In genomic region chr11:35833270-35833669, GRCm38 (mm10) we compare ENCODE assay signal across 9 mouse cellular contexts. TPM values are rescaled to one million over a fixed set of nuclear protein-coding genes. Genes with fewer than 3 reads are reported as not detected.
DNase-seq lines count a peak whose midpoint lies in the region; ATAC-seq lines count a peak whose summit lies in the region.
"Had no signal": no experiment of that assay in that cellular context is flagged by ENCODE, and none has a peak within 500 bp of the region (broad histone marks: within the 10 kb centered on the region; RNA-seq: fewer than 3 reads in every experiment).

No protein-coding gene starts in this region.

- H3K9ac ChIP-seq in lung, embryonic 16.5 days (ENCODE audit: low read length) = peak overlapping the region; percentile 94
- H3K9ac ChIP-seq in forebrain, embryonic 11.5 days (ENCODE audit: low read length) = peak overlapping the region; percentile 82; the same call in 1 of the 2 replicates
- H3K9ac ChIP-seq in limb, embryonic 13.5 days = peak overlapping the region; percentile 91
- H3K9ac ChIP-seq in stomach, embryonic 14.5 days (replicated peaks; ENCODE audit: low read depth, low read length) = no peak overlapping the region

- H3K4me1 ChIP-seq in lung, embryonic 16.5 days (replicated peaks; ENCODE audit: control insufficient read depth, insufficient read depth, low read length) = peaks cover 8% of the 10 kb centered on the region
- peaks cover 6% of the 10 kb centered on the region; the same call in 1 of the 2 replicates for H3K4me1 ChIP-seq in forebrain, embryonic 11.5 days (replicated peaks; ENCODE audit: control insufficient read depth, insufficient read depth, low read length)
- peaks cover 11% of the 10 kb centered on the region for H3K4me1 ChIP-seq in limb, embryonic 13.5 days
- peaks cover 6% of the 10 kb centered on the region; the same call in 1 of the 2 replicates for H3K4me1 ChIP-seq in stomach, embryonic 14.5 days (ENCODE audit: control insufficient read depth, insufficient read depth, low read length)

- H3K36me3 ChIP-seq in lung, embryonic 16.5 days (ENCODE audit: control insufficient read depth, insufficient read depth, low read length) = peaks cover 10% of the 10 kb centered on the region; the same call in 1 of the 2 replicates
- no peaks in the 10 kb centered on the region; the same call in 1 of the 2 replicates for H3K36me3 ChIP-seq in forebrain, embryonic 11.5 days (ENCODE audit: control insufficient read depth, insufficient read depth, low read length)
- peaks cover 38% of the 10 kb centered on the region for H3K36me3 ChIP-seq in limb, embryonic 13.5 days
- H3K36me3 ChIP-seq in stomach, embryonic 14.5 days (ENCODE audit: control insufficient read depth, insufficient read depth, low read length) = peaks cover 22% of the 10 kb centered on the region

- peak overlapping the region; percentile 73 for H3K4me2 ChIP-seq in lung, embryonic 16.5 days (ENCODE audit: low read depth, low read length)
- H3K4me2 ChIP-seq in forebrain, embryonic 11.5 days (ENCODE audit: low read depth, low read length, severe bottlenecking) = peak overlapping the region; percentile 73
- peak overlapping the region; percentile 72 for H3K4me2 ChIP-seq in limb, embryonic 13.5 days (replicated peaks)
- H3K4me2 ChIP-seq in stomach, embryonic 14.5 days (replicated peaks; ENCODE audit: low read depth, low read length) = peak overlapping the region; percentile 52

- 78% methylated on average over 6 of the region's 6 CpGs for WGBS in lung, embryonic 16.5 days
- 87% methylated on average over 6 of the region's 6 CpGs for WGBS in forebrain, embryonic 11.5 days
- 87% methylated on average over 6 of the region's 6 CpGs for WGBS in limb, embryonic 13.5 days
- WGBS in stomach, embryonic 14.5 days = 77% methylated on average over 6 of the region's 6 CpGs

- no peak for DNase-seq in lung, postnatal 36 days
- no peak for DNase-seq in forebrain, embryonic 11.5 days (ENCODE audit: low spot score)
- no peak for DNase-seq in right cerebral cortex, postnatal 4 days
- DNase-seq in gastrocnemius, adult 8-10 months (ENCODE audit: low spot score in 2 of 2) = no peak
- DNase-seq in testis, postnatal 10 days (ENCODE audit: low spot score) = no peak
- DNase-seq: kidney, adult 9 months had no signal

- no peak for ATAC-seq in lung, embryonic 16.5 days (ENCODE audit: low read depth)
- ATAC-seq in forebrain, embryonic 11.5 days (replicated peaks; ENCODE audit: low FRiP score) = no peak
- ATAC-seq in limb, embryonic 13.5 days (ENCODE audit: low FRiP score, low read depth) = no peak
- ATAC-seq in stomach, embryonic 14.5 days (ENCODE audit: insufficient number of reproducible peaks, insufficient read depth, low FRiP score, low read depth) = no peak

- H3K4me3 ChIP-seq in lung, embryonic 16.5 days (ENCODE audit: low read length) = peak overlapping the region; percentile 99
- peak overlapping the region; percentile 88 for H3K4me3 ChIP-seq in forebrain, embryonic 11.5 days (ENCODE audit: low read depth, low read length)
- peak overlapping the region; percentile 90 for H3K4me3 ChIP-seq in limb, embryonic 13.5 days
- peak overlapping the region; percentile 80; the same call in 1 of the 2 replicates for H3K4me3 ChIP-seq in stomach, embryonic 14.5 days (ENCODE audit: low read depth, low read length)

- no peaks in the 10 kb centered on the region for H3K9me3 ChIP-seq in lung, embryonic 16.5 days (ENCODE audit: control insufficient read depth, low read length)
- H3K9me3 ChIP-seq in forebrain, embryonic 11.5 days (ENCODE audit: control insufficient read depth, low read length) = no peaks in the 10 kb centered on the region
- H3K9me3 ChIP-seq in limb, embryonic 13.5 days = no peaks in the 10 kb centered on the region
- no peaks in the 10 kb centered on the region for H3K9me3 ChIP-seq in stomach, embryonic 14.5 days (ENCODE audit: control insufficient read depth, low read depth, low read length)

- no peaks in the 10 kb centered on the region for H3K27me3 ChIP-seq in lung, embryonic 16.5 days (ENCODE audit: control insufficient read depth, insufficient read depth, low read depth, low read length)
- H3K27me3 ChIP-seq in forebrain, embryonic 11.5 days (ENCODE audit: control insufficient read depth, insufficient read depth, low read length) = no peaks in the 10 kb centered on the region
- no peaks in the 10 kb centered on the region for H3K27me3 ChIP-seq in limb, embryonic 13.5 days
- H3K27me3 ChIP-seq in stomach, embryonic 14.5 days (ENCODE audit: control insufficient read depth, insufficient read depth, low read length) = no peaks in the 10 kb centered on the region

- H3K27ac ChIP-seq in lung, embryonic 16.5 days (ENCODE audit: low read length) = no peak overlapping the region
- H3K27ac ChIP-seq in forebrain, embryonic 11.5 days (ENCODE audit: low read depth, low read length) = no peak overlapping the region
- no peak overlapping the region for H3K27ac ChIP-seq in limb, embryonic 13.5 days
- H3K27ac ChIP-seq in stomach, embryonic 14.5 days (ENCODE audit: low read length) = no peak overlapping the region

RNA-seq across cellular contexts. Expression of gene Rars, which starts 1.0 kb away (rescaled TPM):
- polyA plus RNA-seq in lung, embryonic 16.5 days (2015; fragmentation: Nextera tagmentation; extraction: Ambion mirVana) = 70.9 and 74.9 TPM in 2 replicates
- 107 and 110 TPM in 2 replicates for polyA plus RNA-seq in forebrain, embryonic 11.5 days (2014; fragmentation: Nextera tagmentation; extraction: Ambion mirVana)
- 88.4 and 90.7 TPM in 2 replicates for polyA plus RNA-seq in limb, embryonic 13.5 days (2015; fragmentation: Nextera tagmentation; extraction: Ambion mirVana)
- polyA plus RNA-seq in stomach, embryonic 14.5 days (2014; fragmentation: Nextera tagmentation; extraction: Ambion mirVana) = 79.2 and 84.8 TPM in 2 replicates
- 10 to 100 TPM; 33.1 to 37.5 (median 37.2) TPM for total RNA-seq in gastrocnemius, adult 8-10 months (2022)

RNA-seq across cellular contexts. Expression of gene Fbll1, which starts 34.6 kb away (rescaled TPM):
- polyA plus RNA-seq in lung, embryonic 16.5 days (2015; fragmentation: Nextera tagmentation; extraction: Ambion mirVana) = not detected in 2 replicates
- polyA plus RNA-seq in forebrain, embryonic 11.5 days (2014; fragmentation: Nextera tagmentation; extraction: Ambion mirVana) = 2.1 and 2.3 TPM in 2 replicates
- not detected in 2 replicates for polyA plus RNA-seq in limb, embryonic 13.5 days (2015; fragmentation: Nextera tagmentation; extraction: Ambion mirVana)
- polyA plus RNA-seq in stomach, embryonic 14.5 days (2014; fragmentation: Nextera tagmentation; extraction: Ambion mirVana) = 0.22 and 0.62 TPM in 2 replicates
- total RNA-seq in gastrocnemius, adult 8-10 months (2022) = not detected
